Mouse (Mus musculus) forelimb bud, embryonic 11.5 days (tissue): ENCODE data around the gene Med23.
A peak's percentile ranks its signal among the peaks of the same experiment; 100 is the strongest.

Source experiments
- DNase-seq: peaks from one replicate; pipeline ENCODE4 v3.0.0-alpha.2; 2012; ENCODE audit warnings: low read depth, low spot score

The Med23 gene

GRCm38 (mm10) chr10:24873624-24874023 is 3.8 kb downstream of the Med23 start:
- DNase-seq, result no peak

GRCm38 (mm10) chr10:24886008-24886407 is 16.2 kb downstream of the Med23 start:
- DNase-seq, result peak; percentile 10

- DNase-seq, result no peak
These were observed 18.6 kb downstream of the Med23 start for GRCm38 (mm10) chr10:24888343-24888742.

GRCm38 (mm10) chr10:24895927-24896326 is 26.1 kb downstream of the Med23 start:
- DNase-seq, result no peak

GRCm38 (mm10) chr10:24905627-24906026 is 35.8 kb downstream of the Med23 start:
- DNase-seq, result no peak

- no peak for DNase-seq
These were observed 41.4 kb downstream of the Med23 start for GRCm38 (mm10) chr10:24911199-24911598.

- no peak for DNase-seq
These were observed 42.8 kb downstream of the Med23 start for GRCm38 (mm10) chr10:24912576-24912975.

- no peak for DNase-seq
These were observed 45.7 kb downstream of the Med23 start for GRCm38 (mm10) chr10:24915486-24915885.

GRCm38 (mm10) chr10:24922977-24923376 is 53.2 kb downstream of the Med23 start:
- no peak for DNase-seq

- DNase-seq, result no peak
These were observed 54.5 kb downstream of the Med23 start for GRCm38 (mm10) chr10:24924296-24924695.

- peak; percentile 28 for DNase-seq
These were observed 56.6 kb downstream of the Med23 start for GRCm38 (mm10) chr10:24926380-24926779.

GRCm38 (mm10) chr10:24926962-24927720 is 57.4 kb downstream of the Med23 start, which contains the start of gene Arg1:
TSS of gene Arg1 (minus strand) at chr10:24927484.
- peak; percentile 93 for DNase-seq

- no peak for DNase-seq
These were observed 58.3 kb downstream of the Med23 start for GRCm38 (mm10) chr10:24928072-24928471.

GRCm38 (mm10) chr10:24930143-24930542 is 60.4 kb downstream of the Med23 start:
- no peak for DNase-seq

GRCm38 (mm10) chr10:24947871-24948270 is 78.1 kb downstream of the Med23 start:
- no peak for DNase-seq

GRCm38 (mm10) chr10:24948278-24948677 is 78.5 kb downstream of the Med23 start:
- DNase-seq, result no peak

GRCm38 (mm10) chr10:24950223-24950622 is 80.4 kb downstream of the Med23 start:
- DNase-seq, result no peak

GRCm38 (mm10) chr10:24951575-24951974 is 81.8 kb downstream of the Med23 start:
- no peak for DNase-seq

GRCm38 (mm10) chr10:24952549-24952948 is 82.8 kb downstream of the Med23 start:
- no peak for DNase-seq

- DNase-seq, result no peak
These were observed 84.1 kb downstream of the Med23 start for GRCm38 (mm10) chr10:24953876-24954275.

- no peak for DNase-seq
These were observed 88.7 kb downstream of the Med23 start for GRCm38 (mm10) chr10:24958280-24959042.

- DNase-seq, result no peak
These were observed 89.5 kb downstream of the Med23 start for GRCm38 (mm10) chr10:24959043-24959916.
